Mouse (Mus musculus) heart, postnatal 36 days (tissue): ENCODE results near the gene Ulk2. TPM values are rescaled to one million over a fixed set of nuclear protein-coding genes. Genes with fewer than 3 reads are reported as not detected.
A peak's percentile ranks its signal among the peaks of the same experiment; 100 is the strongest.
"Not testable (repeated sequence)": the region's sequence is repeated elsewhere in the genome, so short reads cannot be mapped to it uniquely, and the experiment has no call there.

Experiments
- DNase-seq, 2 experiments: peaks; one replicate each; pipeline ENCODE4 v3.0.0; 2021 to 2022
- intact Hi-C: fragments of 180-260 bp; cut with DNase I; formaldehyde crosslinking; loops from one replicate; pipeline ENCODE4 v1.15.1; 2025
- total RNA-seq, 2 experiments: library from RNA; stranded (reverse); gene quantifications; 2 replicates each; pipeline ENCODE4 v1.2.3; 2021

The Ulk2 gene
- total RNA-seq = 10 to 100 TPM; 51.0 to 55.7 TPM

GRCm38 (mm10) chr11:61854988-61855411 is at the start of gene Ulk2:
Gene Ulk2, minus strand, starts transcription at chr11:61855073.
- DNase-seq = peak; percentile 90 to 95
- intact Hi-C loops = loop anchor here (2.0 kb wide), 1 partner anchor 74 kb away; no protein-coding TSS in a partner anchor

GRCm38 (mm10) chr11:61882183-61882582 is 27.3 kb upstream of the Ulk2 start:
- no peak for DNase-seq
- intact Hi-C loops = no loop called here

- DNase-seq = no peak
- intact Hi-C loops = no loop called here
Observed at GRCm38 (mm10) chr11:61879921-61880320, 25.0 kb upstream of the Ulk2 start.

- no peak for DNase-seq
- intact Hi-C loops = no loop called here
Observed at GRCm38 (mm10) chr11:61871881-61872280, 17.0 kb upstream of the Ulk2 start.

- intact Hi-C loops = no loop called here
- DNase-seq = no peak
Observed at GRCm38 (mm10) chr11:61866856-61867255, 12.0 kb upstream of the Ulk2 start.

GRCm38 (mm10) chr11:61861781-61862547 is 7.1 kb upstream of the Ulk2 start:
- intact Hi-C loops = no loop called here
- no peak for DNase-seq

- DNase-seq = no peak
- intact Hi-C loops = no loop called here
Observed at GRCm38 (mm10) chr11:61859316-61859715, 4.4 kb upstream of the Ulk2 start.

- no peak for DNase-seq
- intact Hi-C loops = loop anchor here (2.0 kb wide), 1 partner anchor 73 kb away; no protein-coding TSS in a partner anchor
Observed at GRCm38 (mm10) chr11:61855539-61855938, 666 bp upstream of the Ulk2 start.

GRCm38 (mm10) chr11:61854211-61854987 is 474 bp downstream of the Ulk2 start:
- DNase-seq = peak; percentile 80 to 86
- intact Hi-C loops = loop anchor here (2.0 kb wide), 1 partner anchor 74 kb away; no protein-coding TSS in a partner anchor

- intact Hi-C loops = loop anchor here (2.0 kb wide), 1 partner anchor 75 kb away; no protein-coding TSS in a partner anchor
- no peak for DNase-seq
Observed at GRCm38 (mm10) chr11:61853659-61854058, 1.2 kb downstream of the Ulk2 start.

GRCm38 (mm10) chr11:61852916-61853315 is 2.0 kb downstream of the Ulk2 start:
- no peak for DNase-seq
- intact Hi-C loops = no loop called here

GRCm38 (mm10) chr11:61851195-61851594 is 3.7 kb downstream of the Ulk2 start:
- intact Hi-C loops = no loop called here
- no peak for DNase-seq

GRCm38 (mm10) chr11:61840663-61841062 is 14.2 kb downstream of the Ulk2 start:
- DNase-seq, intact Hi-C loops: not testable (repeated sequence)

- intact Hi-C loops = no loop called here
- no peak for DNase-seq
Observed at GRCm38 (mm10) chr11:61839940-61840339, 14.9 kb downstream of the Ulk2 start.

- DNase-seq = no peak
- intact Hi-C loops = no loop called here
Observed at GRCm38 (mm10) chr11:61839182-61839581, 15.7 kb downstream of the Ulk2 start.

GRCm38 (mm10) chr11:61809793-61810192 is 45.1 kb downstream of the Ulk2 start:
- no peak for DNase-seq
- intact Hi-C loops = no loop called here

- intact Hi-C loops = no loop called here
- no peak for DNase-seq
Observed at GRCm38 (mm10) chr11:61808551-61809117, 46.2 kb downstream of the Ulk2 start.

- intact Hi-C loops = no loop called here
- DNase-seq = no peak
Observed at GRCm38 (mm10) chr11:61793441-61793840, 61.4 kb downstream of the Ulk2 start.

GRCm38 (mm10) chr11:61788550-61788949 is 66.3 kb downstream of the Ulk2 start:
- no peak for DNase-seq
- intact Hi-C loops = no loop called here

- intact Hi-C loops, DNase-seq: not testable (repeated sequence)
Observed at GRCm38 (mm10) chr11:61782526-61782925, 72.3 kb downstream of the Ulk2 start.

GRCm38 (mm10) chr11:61774551-61775149 is 80.2 kb downstream of the Ulk2 start:
- intact Hi-C loops = no loop called here
- no peak for DNase-seq
